In the genomic region with DNA sequence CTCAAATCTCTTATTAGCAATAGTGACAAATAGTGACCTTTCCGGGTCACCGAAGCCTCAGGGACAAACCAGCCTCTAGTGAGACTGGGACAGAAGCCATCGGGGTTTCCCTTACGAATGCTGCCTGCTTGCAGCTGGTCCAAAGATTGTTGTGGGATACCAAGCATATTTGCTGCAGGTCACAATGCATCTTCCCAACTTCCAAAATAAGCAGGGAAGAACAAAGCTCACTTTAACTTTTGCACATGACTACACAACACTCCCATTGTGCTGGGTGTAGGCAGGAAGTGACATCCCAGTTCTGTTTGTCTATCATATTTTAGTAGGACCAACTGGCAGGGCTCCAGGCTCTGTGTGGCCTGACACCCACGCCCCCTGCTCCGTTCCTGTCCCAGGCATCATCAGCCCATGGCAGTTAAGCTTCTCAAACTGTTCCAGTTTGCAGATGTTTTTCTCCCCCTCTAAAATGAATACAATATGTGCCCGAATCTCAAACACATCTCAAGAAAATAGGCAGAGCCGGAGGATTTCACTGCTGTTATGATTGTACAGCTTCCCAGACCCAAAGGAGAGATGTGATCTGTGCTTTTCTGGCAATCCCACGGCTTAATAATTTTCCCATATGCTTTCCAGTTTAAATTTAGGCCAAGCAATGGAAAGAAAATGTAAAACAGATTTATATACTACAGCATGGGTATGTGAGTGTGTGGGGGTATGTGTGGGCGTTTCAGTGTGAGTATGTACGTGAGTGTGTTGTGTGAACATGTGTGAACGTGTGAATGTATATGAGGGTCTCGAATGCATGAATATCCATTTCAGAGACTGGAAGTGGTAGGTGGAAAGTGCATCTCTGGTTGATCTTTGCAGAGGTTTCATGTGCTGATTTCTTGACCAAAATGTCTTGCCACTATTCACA, we compare ENCODE assay signal across 9 mouse cellular contexts. TPM values are rescaled to one million over a fixed set of nuclear protein-coding genes. Genes with fewer than 3 reads are reported as not detected.
A peak's percentile ranks its signal among the peaks of the same experiment; 100 is the strongest.
DNase-seq lines count a peak whose midpoint lies in the region; ATAC-seq lines count a peak whose summit lies in the region.
"Had no signal": no experiment of that assay in that cellular context is flagged by ENCODE, and none has a peak within 500 bp of the region (broad histone marks: within the 10 kb centered on the region; RNA-seq: fewer than 3 reads in every experiment).

No protein-coding gene starts in this region.

- H3K4me1 ChIP-seq in lung, embryonic 16.5 days (replicated peaks; ENCODE audit: control insufficient read depth, insufficient read depth, low read length): 0 out of 2 replicates have a peak, but pooled peaks cover 6% of the 10 kb centered on the region
- H3K4me1 ChIP-seq in forebrain, embryonic 12.5 days: no peaks in the 10 kb centered on the region
- H3K4me1 ChIP-seq: midbrain, embryonic 12.5 days had no signal

- no peak overlapping the region for H3K4me3 ChIP-seq in lung, embryonic 16.5 days (ENCODE audit: low read length)
- H3K4me3 ChIP-seq in forebrain, embryonic 12.5 days (replicated peaks): no peak overlapping the region
- H3K4me3 ChIP-seq: midbrain, embryonic 12.5 days had no signal

- H3K36me3 ChIP-seq in lung, embryonic 16.5 days (ENCODE audit: control insufficient read depth, insufficient read depth, low read length): no peaks in the 10 kb centered on the region
- no peaks in the 10 kb centered on the region for H3K36me3 ChIP-seq in forebrain, embryonic 12.5 days (replicated peaks)
- H3K36me3 ChIP-seq: midbrain, embryonic 12.5 days had no signal

- H3K27ac ChIP-seq in lung, embryonic 16.5 days (ENCODE audit: low read length): peak overlapping the region; percentile 20
- H3K27ac ChIP-seq in forebrain, embryonic 12.5 days: no peak overlapping the region
- H3K27ac ChIP-seq: midbrain, embryonic 12.5 days had no signal

- DNase-seq in adrenal gland, postnatal 10 days: peak; percentile 25
- DNase-seq in adrenal gland, postnatal 25 days: no peak
- DNase-seq in lung, postnatal 25 days (ENCODE audit: low spot score): no peak
- DNase-seq in left cerebral cortex, postnatal 25 days (ENCODE audit: low spot score in 2 of 2): peak; percentile 23 to 58
- DNase-seq in testis, postnatal 10 days (ENCODE audit: low spot score): peak; percentile 68
- no peak for DNase-seq in layer of hippocampus, adult 9-10 months (ENCODE audit: low spot score)

- peak; percentile 76 for ATAC-seq in lung, embryonic 16.5 days (ENCODE audit: low read depth)
- no peak for ATAC-seq in forebrain, embryonic 12.5 days (ENCODE audit: low FRiP score)

- intact Hi-C loops in left cerebral cortex, postnatal 25 days (cut with DNase I): loop anchor here (5.0 kb wide), 2 partner anchors 33 to 78 kb away; no protein-coding TSS in a partner anchor

- H3K9ac ChIP-seq in lung, embryonic 16.5 days (ENCODE audit: low read length): no peak overlapping the region
- H3K9ac ChIP-seq in forebrain, embryonic 12.5 days: no peak overlapping the region
- H3K9ac ChIP-seq: midbrain, embryonic 12.5 days had no signal

- 64% methylated on average over 13 of the region's 13 CpGs for whole genome bisulfite sequencing in lung, embryonic 16.5 days
- 73% methylated on average over 13 of the region's 13 CpGs for WGBS in forebrain, embryonic 12.5 days

- no peak overlapping the region for H3K4me2 ChIP-seq in lung, embryonic 16.5 days (ENCODE audit: low read depth, low read length)
- no peak overlapping the region for H3K4me2 ChIP-seq in forebrain, embryonic 12.5 days
- H3K4me2 ChIP-seq: midbrain, embryonic 12.5 days had no signal

- no peaks in the 10 kb centered on the region for H3K9me3 ChIP-seq in lung, embryonic 16.5 days (ENCODE audit: control insufficient read depth, low read length)
- H3K9me3 ChIP-seq in forebrain, embryonic 12.5 days: no peaks in the 10 kb centered on the region
- H3K9me3 ChIP-seq: midbrain, embryonic 12.5 days had no signal

- no peaks in the 10 kb centered on the region for H3K27me3 ChIP-seq in lung, embryonic 16.5 days (ENCODE audit: control insufficient read depth, insufficient read depth, low read depth, low read length)
- no peaks in the 10 kb centered on the region for H3K27me3 ChIP-seq in forebrain, embryonic 12.5 days
- H3K27me3 ChIP-seq: midbrain, embryonic 12.5 days had no signal

RNA-seq across cellular contexts. Expression of gene Fbxo48, which starts 55.5 kb away (rescaled TPM):
- 1 to 10 TPM; 1.3 to 2.1 TPM for total RNA-seq in adrenal gland, postnatal 10 days (2021)
- total RNA-seq in adrenal gland, postnatal 25 days (2021): 1.6 and 1.7 TPM in 2 replicates
- 1.4 TPM in 2 replicates for polyA plus RNA-seq in lung, embryonic 16.5 days (2015; fragmentation: Nextera tagmentation; extraction: Ambion mirVana)
- 1 to 10 TPM; 1.1 to 1.5 TPM for total RNA-seq in left cerebral cortex, postnatal 25 days (2021)
- polyA plus RNA-seq in forebrain, embryonic 12.5 days (2016; fragmentation: Nextera tagmentation; extraction: Ambion mirVana): 1.5 and 1.9 TPM in 2 replicates

Comparison
In these comparisons a context has a peak if more than half of its experiments do, and no peak if none do; other contexts are left out.
1. DNase-seq: peak in adrenal gland, postnatal 10 days (single experiment), left cerebral cortex, postnatal 25 days (2 of 2) and testis, postnatal 10 days (single experiment); none in adrenal gland, postnatal 25 days (single experiment), lung, postnatal 25 days (single experiment) and layer of hippocampus, adult 9-10 months (single experiment).